Mouse (Mus musculus) gastrocnemius, adult 2 months (tissue): ENCODE measurements around the gene Timm13. TPM values are rescaled to one million over a fixed set of nuclear protein-coding genes. Genes with fewer than 3 reads are reported as not detected.

ENCODE experiments used
- DNase-seq: peaks from one replicate; pipeline ENCODE4 v3.0.0; 2022
- H3K27ac ChIP-seq: fragments of 200-600 bp; 2 replicates; pipeline ENCODE4 v1.8.1; 2022; ENCODE audit warnings: mild to moderate bottlenecking
- H3K4me3 ChIP-seq: fragments of 200-600 bp; 2 replicates; pipeline ENCODE4 v1.8.1; 2022; ENCODE audit warnings: mild to moderate bottlenecking, moderate library complexity
- CTCF ChIP-seq: fragments of 200-600 bp; IDR thresholded peaks from 2 replicates; pipeline ENCODE4 v1.8.1; 2022; ENCODE audit warnings: antibody characterized with exemption, mild to moderate bottlenecking, moderate library complexity
- intact Hi-C: fragments of 180-260 bp; cut with DNase I; formaldehyde crosslinking; loops from one replicate; pipeline ENCODE4 v1.15.1; 2025
- long read RNA-seq, 2 experiments: library from polyadenylated mRNA; stranded (forward); transcript quantifications; one replicate each; pipeline ENCODE4 v2.0.0; 2021
- total RNA-seq, 2 experiments: library from RNA; stranded (reverse); gene quantifications; 2 replicates each; pipeline ENCODE4 v1.2.3; 2021

Timm13 gene
- total RNA-seq: 100 to 1,000 TPM; 110 to 139 TPM
- long read RNA-seq, experiment 1, transcript Timm13-201 (3 exons, 1,225 nt): major isoform, 191 of 211 reads
- long read RNA-seq, experiment 1, partial matches to known transcripts: 0 of 211 reads
- long read RNA-seq, experiment 1, other reads (novel, unspliced or antisense): 12 of 211 reads
- long read RNA-seq, experiment 2, transcript Timm13-201 (3 exons, 1,225 nt): major isoform, 177 of 197 reads
- long read RNA-seq, experiment 2, transcript Timm13-204 (3 exons, 542 nt): minor isoform, 7 of 197 reads
- long read RNA-seq, experiment 2, partial matches to known transcripts: 0 of 197 reads
- long read RNA-seq, experiment 2, other reads (novel, unspliced or antisense): 12 of 197 reads

DNA sequence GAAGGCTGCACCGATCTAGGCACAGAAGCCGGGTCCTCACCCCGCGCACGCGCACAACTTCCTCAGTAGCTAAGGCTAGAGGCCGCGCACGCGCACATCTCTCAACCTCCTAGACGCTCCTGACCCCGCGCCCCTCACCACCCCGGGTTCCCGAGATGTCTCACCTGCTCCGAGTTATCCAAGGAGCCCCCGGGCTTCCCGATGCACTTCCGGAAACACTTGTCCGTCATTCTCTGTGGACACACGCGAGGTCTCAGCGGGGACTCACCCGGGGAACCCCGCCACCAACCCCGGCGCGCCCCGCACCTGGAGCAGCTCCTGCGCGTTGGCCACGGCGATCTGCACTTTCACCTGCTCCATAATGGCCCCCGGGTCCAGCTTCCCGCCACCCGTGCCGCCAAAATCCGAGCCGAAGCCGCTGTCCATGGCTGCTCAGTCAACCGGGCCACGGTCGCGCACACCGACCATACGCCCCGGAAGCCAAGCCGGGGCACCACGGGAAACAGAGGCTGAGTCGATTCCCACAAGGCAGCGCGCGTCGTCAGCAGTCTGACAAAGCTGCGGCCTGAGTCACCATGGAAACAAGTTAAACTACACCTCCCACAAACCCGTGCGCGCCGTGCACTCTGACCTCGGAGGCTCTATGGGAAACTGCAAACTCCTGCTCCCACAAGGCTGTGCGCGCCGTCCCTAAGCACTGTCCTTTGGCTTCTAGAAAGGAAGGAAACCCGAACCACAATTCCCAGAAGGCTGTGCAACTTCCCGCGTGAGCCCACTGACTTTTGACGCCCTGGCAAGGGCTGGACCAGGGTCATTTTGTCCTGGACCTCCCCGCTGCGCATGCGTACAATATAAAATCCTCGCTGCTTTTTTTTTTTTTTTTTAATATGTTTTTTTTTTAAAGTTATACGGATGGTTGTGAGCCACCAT lies at the start of gene Timm13:
TSS of gene Timm13 (minus strand) at position 652 of the 930 bp plus-strand sequence.
- peak; percentile 98 for DNase-seq
- intact Hi-C loops: loop anchor here (5.0 kb wide), 1 partner anchor 277 kb away; the partner anchor contains the start of gene Eef2
- Histone ChIP-seq H3K4me3 (peak within 1 kb of the TSS; percentile 87), H3K27ac (peak within 1 kb of the TSS; percentile 96)
- no peak for TF ChIP-seq CTCF

DNA sequence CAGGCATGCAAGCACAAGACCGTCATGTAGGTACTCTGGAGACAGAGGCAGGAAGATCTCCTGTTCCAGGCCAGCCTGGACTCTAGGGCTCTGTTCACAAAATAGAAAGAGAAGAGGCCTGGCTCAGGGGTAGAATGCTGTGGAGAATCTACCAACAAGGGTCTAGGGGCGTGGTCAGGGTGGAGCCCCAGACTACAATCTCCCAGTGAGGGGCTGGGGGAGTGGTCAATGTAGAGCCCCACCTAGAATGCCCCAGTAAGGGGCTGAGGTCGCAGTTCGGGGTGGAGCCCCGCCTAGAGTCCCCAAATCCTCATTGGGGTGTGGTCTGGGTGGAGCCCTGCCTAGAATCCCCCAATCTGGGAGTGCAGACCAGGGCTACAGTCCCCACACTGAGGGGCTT lies 49.5 kb upstream of the Timm13 start:
- no peak for TF ChIP-seq CTCF
- DNase-seq: no peak
- intact Hi-C loops: no loop called here
- H3K27ac ChIP-seq: no peak overlapping the region
- no peak overlapping the region for H3K4me3 ChIP-seq

DNA sequence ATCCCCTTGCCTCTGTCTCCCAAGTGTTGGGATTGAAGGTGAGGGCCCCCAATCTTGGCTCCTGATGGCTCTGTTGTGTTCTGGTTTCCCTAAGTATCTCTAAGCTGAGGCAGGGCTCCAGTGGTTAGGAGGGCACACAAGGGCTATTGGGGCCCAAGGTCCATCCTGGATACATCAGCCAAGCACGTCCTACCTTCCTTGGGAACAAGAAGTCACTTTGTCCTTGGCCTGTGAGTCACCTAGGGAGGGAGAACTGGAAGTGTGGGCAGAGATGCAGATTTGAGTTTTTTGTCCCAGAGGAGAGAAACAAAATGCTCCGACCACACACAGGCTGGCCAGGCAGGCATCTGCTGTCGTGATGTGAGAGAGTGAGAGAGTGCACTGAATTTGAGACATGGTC lies 48.3 kb upstream of the Timm13 start:
- no peak overlapping the region for H3K27ac ChIP-seq
- intact Hi-C loops: no loop called here
- no peak for DNase-seq

DNA sequence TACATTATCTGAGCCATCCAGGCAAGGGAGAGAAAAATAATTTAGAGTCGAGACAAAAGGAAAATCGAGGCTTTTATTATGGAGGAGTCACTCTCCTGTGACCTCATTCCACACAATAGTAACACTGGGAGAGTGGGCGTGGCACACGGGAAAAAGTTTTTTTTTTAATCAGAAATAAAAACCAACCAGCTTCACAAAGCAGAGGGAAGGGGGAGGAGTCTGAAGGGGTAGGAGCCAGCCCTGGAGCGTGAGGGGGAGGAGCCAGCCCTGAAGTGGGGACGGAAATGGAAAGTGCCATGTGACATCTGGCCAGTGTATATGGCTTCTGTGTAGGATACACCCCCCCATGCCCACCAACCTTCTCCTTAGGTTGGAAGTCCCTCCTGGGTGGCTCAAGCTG lies 47.8 kb upstream of the Timm13 start:
- Histone ChIP-seq H3K27ac (peak overlapping the region; percentile 44), H3K4me3 (no peak overlapping the region)
- TF ChIP-seq CTCF: no peak
- DNase-seq: no peak
- intact Hi-C loops: no loop called here

More for the DNA sequence above, 48.3 kb upstream of the Timm13 start:
- TF ChIP-seq CTCF: no peak
- no peak overlapping the region for H3K4me3 ChIP-seq

DNA sequence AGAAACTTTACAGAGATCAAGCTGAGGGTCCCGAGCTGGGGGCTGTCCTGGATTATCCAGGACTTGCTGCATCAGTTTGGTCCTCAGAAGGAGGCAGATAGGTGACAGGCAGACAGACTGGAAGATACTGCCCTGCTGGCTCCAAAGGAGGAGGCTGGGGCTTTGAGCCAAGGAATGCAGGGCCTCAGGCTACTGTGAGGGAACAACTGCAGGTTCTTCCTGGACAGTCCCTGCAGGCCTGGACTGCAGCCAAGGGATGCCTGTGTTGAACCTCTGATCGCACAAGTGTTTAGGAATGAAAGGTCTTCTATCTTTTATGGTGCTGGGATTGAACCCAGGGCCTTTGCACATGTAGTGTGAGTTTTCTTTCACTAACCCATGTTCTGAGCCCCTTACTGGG lies 47.0 kb upstream of the Timm13 start:
- intact Hi-C loops: no loop called here
- no peak for TF ChIP-seq CTCF
- DNase-seq: peak; percentile 68
- peak overlapping the region; percentile 44 for H3K27ac ChIP-seq
- no peak overlapping the region for H3K4me3 ChIP-seq

DNA sequence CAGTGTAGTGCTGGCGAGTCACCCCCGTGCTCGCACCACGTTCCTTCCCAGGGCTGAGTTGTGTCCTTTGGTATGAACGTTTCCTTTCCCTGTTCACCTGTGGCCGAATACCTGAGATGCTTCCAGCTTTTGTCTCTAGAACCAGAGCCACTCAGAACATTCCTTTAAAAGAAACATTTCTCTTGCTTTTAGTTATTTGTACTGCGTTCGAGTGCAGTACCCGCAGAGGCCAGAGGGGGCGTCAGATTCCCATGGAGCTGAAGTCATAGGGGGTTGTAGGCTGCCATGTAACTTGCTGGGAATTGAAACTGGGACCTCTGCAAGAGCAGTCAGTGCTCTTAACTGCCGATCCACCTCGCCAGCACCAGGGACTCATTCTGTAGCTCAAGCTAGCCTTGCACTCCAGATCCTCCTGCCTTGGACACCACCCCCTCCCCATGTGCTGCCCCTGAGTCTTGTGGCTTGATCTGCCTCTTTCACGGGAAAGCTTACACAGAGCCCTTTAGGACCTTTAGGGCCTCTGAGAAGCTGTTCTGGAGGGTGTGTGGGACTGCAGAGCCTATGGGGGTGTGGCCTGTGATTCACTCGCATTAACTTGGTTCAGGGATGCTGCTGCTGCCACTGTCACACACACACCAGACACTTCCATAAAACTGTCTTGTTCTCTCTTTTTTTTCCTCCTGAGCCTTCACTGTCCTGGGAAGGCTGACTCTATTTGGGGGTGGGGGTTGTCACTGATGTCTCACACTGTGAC lies 46.1 kb upstream of the Timm13 start:
- Histone ChIP-seq H3K4me3 (no peak overlapping the region), H3K27ac (peak overlapping the region; percentile 44; the same call in 1 of the 2 replicates)
- TF ChIP-seq CTCF: peak; percentile 51
- DNase-seq: no peak
- intact Hi-C loops: no loop called here

DNA sequence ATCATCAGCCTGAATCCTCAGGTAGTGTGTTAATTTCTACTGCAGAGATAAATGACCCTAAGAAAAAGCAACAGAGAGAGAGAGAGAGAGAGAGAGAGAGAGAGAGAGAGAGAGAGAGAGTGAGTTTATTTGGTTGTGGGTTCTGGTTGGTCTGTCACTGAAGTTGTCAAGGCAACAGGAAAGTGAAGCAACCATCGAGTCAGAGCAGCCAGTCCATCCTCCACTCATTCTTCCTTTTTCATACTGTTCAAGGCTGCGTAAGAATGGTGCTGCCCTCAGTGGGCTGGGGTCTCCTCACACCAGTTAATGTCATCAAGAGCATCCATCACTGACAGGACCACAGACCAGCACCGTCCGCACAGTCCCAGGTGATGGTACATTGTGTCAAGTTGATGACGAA lies 43.5 kb upstream of the Timm13 start:
- DNase-seq: no peak
- intact Hi-C loops: no loop called here
- Histone ChIP-seq H3K4me3 (no peak overlapping the region), H3K27ac (no peak overlapping the region)
- TF ChIP-seq CTCF: no peak

DNA sequence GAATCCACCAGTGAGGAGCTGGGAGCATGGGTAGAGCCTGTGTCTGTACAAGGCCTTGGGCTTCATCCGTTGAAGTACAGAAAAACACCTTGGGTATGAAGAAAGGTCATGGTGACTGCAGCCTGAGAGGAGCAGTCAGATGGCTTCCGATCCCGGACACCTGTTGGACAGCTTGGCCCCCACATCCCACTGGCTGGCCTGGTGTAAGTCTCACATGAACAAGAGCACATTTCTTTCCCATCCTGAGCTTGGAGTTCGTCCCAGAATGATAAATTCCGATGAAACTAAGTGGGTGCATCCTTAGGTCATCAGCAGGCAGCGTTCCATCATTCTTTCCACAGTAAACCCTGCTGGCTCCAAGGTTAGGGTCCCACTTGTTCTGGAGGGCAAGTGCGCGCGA lies 42.9 kb upstream of the Timm13 start:
- TF ChIP-seq CTCF: no peak
- no peak overlapping the region for H3K4me3 ChIP-seq
- peak overlapping the region; percentile 68 for H3K27ac ChIP-seq
- intact Hi-C loops: no loop called here
- no peak for DNase-seq

DNA sequence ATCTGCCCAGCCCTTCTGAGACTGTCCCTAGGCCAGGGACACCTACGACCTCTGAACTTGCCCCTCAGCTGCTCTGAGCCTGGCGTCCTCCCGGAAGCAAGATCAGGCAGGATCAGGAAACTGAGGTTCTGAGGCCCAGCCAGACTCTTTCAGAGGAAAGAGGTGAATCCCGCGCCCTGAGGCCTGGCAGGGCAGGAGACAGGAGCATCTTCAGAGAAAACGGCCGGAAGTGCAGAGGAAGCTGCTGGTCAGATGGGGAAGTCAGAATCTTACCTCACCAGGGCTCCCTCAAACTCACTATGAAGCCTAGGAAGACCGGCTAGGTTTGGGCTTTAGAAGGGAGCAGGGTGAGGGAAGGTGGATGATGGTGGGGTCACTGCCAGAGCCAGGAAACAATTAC lies 42.1 kb upstream of the Timm13 start:
- H3K4me3 ChIP-seq: no peak overlapping the region
- no peak for TF ChIP-seq CTCF
- intact Hi-C loops: no loop called here
- DNase-seq: no peak
- peak overlapping the region; percentile 43; the same call in 1 of the 2 replicates for H3K27ac ChIP-seq

DNA sequence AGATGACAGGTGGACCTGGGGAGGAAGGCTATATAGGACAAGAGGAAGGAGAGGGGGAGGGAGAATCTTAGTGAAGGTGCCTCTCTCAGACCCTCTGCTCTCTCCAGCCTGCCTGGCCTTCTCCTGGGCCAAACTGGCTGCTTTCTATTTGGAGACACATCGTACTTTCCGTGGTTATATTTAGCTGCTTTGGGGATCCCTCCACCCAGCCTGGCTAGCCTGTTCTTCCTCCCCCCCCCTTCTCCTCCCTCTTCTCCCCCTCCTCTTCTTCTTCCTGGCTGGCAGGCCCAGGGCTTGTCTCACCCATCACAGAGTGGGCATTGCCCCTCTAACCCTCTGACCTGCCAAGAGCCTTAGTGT lies 40.2 kb upstream of the Timm13 start:
- no peak for DNase-seq
- Histone ChIP-seq H3K27ac (peak overlapping the region; percentile 93), H3K4me3 (peak overlapping the region; percentile 66)
- intact Hi-C loops: no loop called here
- no peak for TF ChIP-seq CTCF

DNA sequence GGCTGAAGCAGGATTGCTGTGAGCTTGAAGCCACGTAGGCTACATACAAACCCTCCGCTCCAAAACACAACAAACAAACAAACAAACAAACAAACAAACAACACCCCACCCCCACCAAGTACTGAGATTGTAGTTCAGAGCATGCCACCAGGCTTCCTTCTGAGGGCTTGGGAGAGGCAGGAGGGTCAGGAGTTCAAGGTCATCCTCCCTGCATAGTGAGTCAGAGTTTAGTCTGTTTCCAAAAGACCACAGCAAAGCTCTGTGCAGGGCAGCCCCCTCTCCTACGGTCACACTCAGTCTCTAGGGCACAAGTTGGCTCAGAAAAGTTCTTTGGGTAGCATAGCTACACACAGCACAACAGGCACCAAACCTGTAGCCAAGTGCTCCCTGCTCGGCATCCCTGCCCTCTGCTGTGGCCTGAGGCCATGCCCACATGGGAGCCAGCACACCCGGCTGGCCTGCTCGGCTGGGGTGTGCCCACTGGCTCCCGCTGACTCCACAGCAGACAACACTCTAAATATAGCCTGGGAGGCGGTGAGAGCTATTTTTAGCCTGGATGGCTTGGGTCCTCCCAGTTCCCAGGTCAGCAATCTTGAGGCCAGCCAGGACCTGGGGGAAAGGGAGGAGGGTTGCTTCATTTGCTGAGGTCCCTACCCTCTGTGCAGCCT lies 39.7 kb upstream of the Timm13 start:
- intact Hi-C loops: no loop called here
- H3K27ac ChIP-seq: peak overlapping the region; percentile 93
- DNase-seq: peak; percentile 95
- peak overlapping the region; percentile 66 for H3K4me3 ChIP-seq
- no peak for TF ChIP-seq CTCF

DNA sequence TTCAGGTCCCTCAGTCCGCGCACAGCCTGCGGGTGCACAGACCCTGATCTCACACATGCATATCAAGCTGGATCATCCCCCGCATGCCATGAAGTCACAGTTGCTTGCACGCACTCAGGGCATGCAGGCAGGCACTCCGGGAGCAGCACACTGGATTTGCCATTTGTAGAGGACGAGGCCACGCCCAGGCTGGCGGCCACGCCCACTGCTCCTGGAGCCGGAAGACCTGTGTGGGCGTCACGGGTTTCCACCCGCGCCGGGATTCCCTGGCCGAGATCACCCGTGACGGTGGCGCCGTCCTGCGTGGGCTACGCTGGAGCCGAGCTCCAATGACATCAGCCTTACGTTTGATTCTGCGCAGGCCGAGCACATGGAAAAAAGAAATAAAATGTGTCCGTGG lies 38.9 kb upstream of the Timm13 start:
- peak overlapping the region; percentile 66 for H3K4me3 ChIP-seq
- TF ChIP-seq CTCF: no peak
- intact Hi-C loops: no loop called here
- H3K27ac ChIP-seq: peak overlapping the region; percentile 93
- peak; percentile 91 for DNase-seq
